Mouse (Mus musculus) neural tube, embryonic 14.5 days (tissue): ENCODE measurements at regions not wholly inside any gene's neighbourhood (a gene's known extent, or its start where the extent isn't known, plus 50 kb on each side); places are given as distances from the start of the nearest gene placed in this dataset.

Source experiments
- ATAC-seq: fragments of 200-750 bp; cut with Nextera tagmentation; 2 replicates; pipeline ENCODE4 v1.8.0; 2017; ENCODE audit warnings: low read depth, mild to moderate bottlenecking, moderate TSS enrichment, moderate library complexity
- H3K27ac ChIP-seq: fragments of 300-500 bp; sonication (generic); 2 replicates; pipeline ENCODE4 v1.5.1; 2014; ENCODE audit warnings: low read depth, mild to moderate bottlenecking, control low read depth, low read length, moderate library complexity, mixed read lengths
- H3K27me3 ChIP-seq: fragments of 300-500 bp; sonication (generic); 2 replicates; pipeline ENCODE4 v1.6.1; 2014; ENCODE audit warnings: low read length; ENCODE audit not compliant: control insufficient read depth, insufficient read depth
- H3K36me3 ChIP-seq: fragments of 300-500 bp; sonication (generic); 2 replicates; pipeline ENCODE4 v1.6.1; 2014; ENCODE audit warnings: low read length, mixed read lengths; ENCODE audit not compliant: control insufficient read depth, insufficient read depth
- H3K4me1 ChIP-seq: fragments of 300-500 bp; sonication (generic); 2 replicates; pipeline ENCODE4 v1.6.1; 2014; ENCODE audit warnings: low read length; ENCODE audit not compliant: control insufficient read depth, insufficient read depth
- H3K4me2 ChIP-seq: fragments of 300-500 bp; sonication (generic); 2 replicates; pipeline ENCODE4 v1.6.1; 2014; ENCODE audit warnings: mild to moderate bottlenecking, low read depth, low read length, control low read depth
- H3K4me3 ChIP-seq: fragments of 300-500 bp; sonication (generic); 2 replicates; pipeline ENCODE4 v1.5.1; 2014; ENCODE audit warnings: low read depth, low read length, control low read depth, mixed read lengths
- H3K9ac ChIP-seq: fragments of 300-500 bp; sonication (generic); replicated peaks from 2 replicates; pipeline ENCODE4 v1.6.1; 2014; ENCODE audit warnings: low read depth, mild to moderate bottlenecking, control low read depth, low read length, mixed read lengths
- H3K9me3 ChIP-seq: fragments of 300-500 bp; sonication (generic); 2 replicates; pipeline ENCODE4 v1.6.1; 2016; ENCODE audit warnings: low read length; ENCODE audit not compliant: control insufficient read depth
- WGBS: fragments of 180-500 bp; shearing (Covaris S2); extraction: QIAGEN DNeasy Blood & Tissue Kit; methylation state at CpG from one replicate; pipeline ENCODE4 v1.1.7; 2014; 5-methylcytosine and 5-hydroxymethylcytosine counted together

GRCm38 (mm10) chrX:156598070-156598469 lies 817.0 kb downstream of the Phex start:
- H3K9me3 ChIP-seq, result no peaks in the 10 kb centered on the region

DNA sequence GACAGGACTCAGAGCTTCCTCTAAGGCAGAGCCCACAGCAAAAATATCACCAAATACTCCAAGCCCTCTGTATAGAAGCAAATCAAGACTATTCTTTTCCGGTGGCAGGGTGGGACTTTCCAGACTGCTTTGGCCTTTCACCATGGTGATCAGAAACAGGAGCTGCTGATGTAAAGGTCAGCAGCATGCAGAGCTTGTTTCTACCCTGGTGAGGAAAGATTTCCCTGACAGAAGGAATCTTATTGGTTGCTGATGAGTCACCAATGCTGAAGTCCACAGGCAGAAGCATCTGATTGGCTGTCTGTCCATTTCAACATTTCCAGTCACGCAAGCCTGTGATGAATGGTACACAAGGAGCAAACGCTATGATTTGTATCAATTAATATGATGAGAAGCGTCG lies 820.4 kb downstream of the Phex start:
- Histone ChIP-seq H3K4me1 (no peaks in the 10 kb centered on the region), H3K4me2 (no peak overlapping the region), H3K9me3 (no peaks in the 10 kb centered on the region), H3K9ac (no peak overlapping the region), H3K27me3 (no peaks in the 10 kb centered on the region), H3K4me3 (no peak overlapping the region), H3K36me3 (no peaks in the 10 kb centered on the region), H3K27ac (no peak overlapping the region)
- ATAC-seq, result peak; percentile 71
- 79% methylated on average over 5 of the region's 5 CpGs for WGBS

More at GRCm38 (mm10) chrX:156598070-156598469, 817.0 kb downstream of the Phex start:
- no peaks in the 10 kb centered on the region for H3K36me3 ChIP-seq
- H3K4me1 ChIP-seq, result no peaks in the 10 kb centered on the region
- H3K9ac ChIP-seq, result no peak overlapping the region
- ATAC-seq, result no peak
- no peaks in the 10 kb centered on the region for H3K27me3 ChIP-seq
- no peak overlapping the region for H3K4me2 ChIP-seq
- H3K4me3 ChIP-seq, result no peak overlapping the region
- H3K27ac ChIP-seq, result no peak overlapping the region
